Mouse (Mus musculus) CD4-positive naive resting alpha-beta T cell, adult 76 days (primary cell): ENCODE measurements around the gene Afap1l2. TPM values are rescaled to one million over a fixed set of nuclear protein-coding genes. Genes with fewer than 3 reads are reported as not detected.

Source experiments
- total RNA-seq: library from RNA; stranded (reverse); gene quantifications from one replicate; pipeline ENCODE4 v1.2.4, GENCODE M21; 2023

The Afap1l2 gene
- not detected for total RNA-seq

DNA sequence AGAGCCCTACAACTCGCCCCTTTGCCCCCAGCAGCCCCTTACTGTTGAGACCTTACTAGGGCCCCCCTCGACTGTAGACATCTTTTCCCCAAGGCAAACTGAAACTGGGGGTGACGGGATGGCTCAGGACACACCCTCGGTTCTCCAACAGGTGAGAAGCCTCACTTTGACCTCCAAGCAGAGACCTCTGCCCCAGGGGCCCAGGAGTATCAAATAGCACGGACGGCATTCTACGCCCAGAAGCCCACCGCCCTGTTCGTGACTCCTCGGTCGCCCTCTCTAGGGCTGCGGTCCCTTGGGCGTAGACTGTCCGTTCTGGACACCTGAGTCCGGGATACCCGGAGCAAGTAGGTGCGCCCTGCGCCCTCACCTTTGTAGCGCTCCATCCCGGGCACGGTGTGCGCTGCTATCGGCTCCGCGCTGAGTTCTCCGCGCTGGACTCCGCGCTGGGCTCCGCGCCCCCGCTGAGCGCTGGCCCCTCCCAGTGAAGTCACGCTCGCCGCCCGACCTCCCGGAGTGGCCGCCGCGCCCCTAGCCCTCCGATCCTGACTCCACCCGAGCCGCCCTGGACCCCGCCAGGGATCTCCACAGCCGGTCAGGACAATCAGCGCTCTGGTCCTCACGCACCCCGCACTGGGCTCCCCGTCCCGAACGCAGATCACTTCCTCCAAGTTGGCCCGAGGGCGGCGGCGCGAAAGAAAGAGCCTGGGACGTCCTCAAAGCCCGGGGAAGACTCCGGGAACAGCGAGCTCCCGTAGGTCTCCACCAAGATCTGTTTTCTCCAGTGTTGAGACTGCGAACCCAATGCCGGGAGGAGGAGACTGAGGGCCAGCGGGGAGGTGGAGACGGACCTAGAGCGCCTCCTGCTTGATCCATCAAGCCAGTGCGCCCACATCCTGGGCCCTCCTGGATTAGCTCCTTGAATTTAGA lies at the start of gene Afap1l2:
Gene Afap1l2 (minus strand): TSS at position 448 of the 930 bp plus-strand sequence.

GRCm38 (mm10) chr19:56873816-56874600 lies 134.0 kb downstream of the Afap1l2 start, which contains the start of gene Vwa2:
Gene Vwa2 (plus strand): TSS chr19:56874249.

Other genes starting within 250 kb of the Afap1l2 start
- gene Ccdc186, start 186.0 kb downstream of the Afap1l2 start, total RNA-seq, result 52.6 TPM
- gene Tdrd1, start 182.0 kb downstream of the Afap1l2 start, total RNA-seq, result not detected
- gene Vwa2, start 134.0 kb downstream of the Afap1l2 start, total RNA-seq, result not detected